Mouse (Mus musculus): ENCODE measurements around the gene Cep170.

GRCm38 (mm10) chr1:176818763-176819162 lies 4.9 kb upstream of the Cep170 start:
- TF ChIP-seq CTCF (IDR thresholded peaks at IDR 0.05; ENCODE audit: low read depth) (no peak), EP300 (IDR thresholded peaks at IDR 0.05; ENCODE audit: low read depth) (no peak)

Measured in heart, postnatal 0 days (tissue).